Mouse (Mus musculus) liver, embryonic 12.5 days (tissue): Measurements from ENCODE around the gene Catsperg1. TPM values are rescaled to one million over a fixed set of nuclear protein-coding genes. Genes with fewer than 3 reads are reported as not detected.

Source experiments
- ATAC-seq: fragments of 200-750 bp; cut with Nextera tagmentation; 2 replicates; pipeline ENCODE4 v1.8.0; 2017; ENCODE audit warnings: moderate number of reproducible peaks, mild to moderate bottlenecking, moderate library complexity
- H3K27ac ChIP-seq: fragments of 300-500 bp; sonication (generic); 2 replicates; pipeline ENCODE4 v1.5.1; 2016; ENCODE audit warnings: mild to moderate bottlenecking
- H3K27me3 ChIP-seq: fragments of 300-500 bp; sonication (generic); replicated peaks from 2 replicates; pipeline ENCODE4 v1.6.1; 2016; ENCODE audit warnings: mild to moderate bottlenecking, moderate library complexity
- H3K36me3 ChIP-seq: fragments of 300-500 bp; sonication (generic); 2 replicates; pipeline ENCODE4 v1.6.1; 2016; ENCODE audit warnings: mild to moderate bottlenecking, moderate library complexity
- H3K4me1 ChIP-seq: fragments of 300-500 bp; sonication (generic); 2 replicates; pipeline ENCODE4 v1.6.1; 2016
- H3K4me2 ChIP-seq: fragments of 300-500 bp; sonication (generic); 2 replicates; pipeline ENCODE4 v1.6.1; 2016; ENCODE audit warnings: mild to moderate bottlenecking, moderate library complexity
- H3K4me3 ChIP-seq: fragments of 300-500 bp; sonication (generic); 2 replicates; pipeline ENCODE4 v1.5.1; 2016; ENCODE audit warnings: mild to moderate bottlenecking, moderate library complexity
- H3K9ac ChIP-seq: fragments of 300-500 bp; sonication (generic); 2 replicates; pipeline ENCODE4 v1.6.1; 2016; ENCODE audit warnings: mild to moderate bottlenecking, moderate library complexity
- H3K9me3 ChIP-seq: fragments of 300-500 bp; sonication (generic); replicated peaks from 2 replicates; pipeline ENCODE4 v1.6.1; 2016; ENCODE audit warnings: mild to moderate bottlenecking, moderate library complexity
- WGBS: fragments of 180-500 bp; shearing (Covaris S2); methylation state at CpG from one replicate; pipeline ENCODE4 v1.1.7; 2016; ENCODE audit not compliant: insufficient replicate concordance; 5-methylcytosine and 5-hydroxymethylcytosine counted together
- polyA plus RNA-seq: library from polyadenylated mRNA; unstranded; fragments of >200 nt; fragmentation: Nextera tagmentation; extraction: Ambion mirVana; gene quantifications from 2 replicates; pipeline ENCODE4 v1.2.1, GENCODE M21; 2016

Catsperg1 gene
- polyA plus RNA-seq, 1 experiment from 2014 or later, result 0.26 TPM

GRCm38 (mm10) chr7:29180854-29181236 lies 33.0 kb downstream of the Catsperg1 start:
- Histone ChIP-seq H3K9me3 (no peaks in the 10 kb centered on the region), H3K4me1 (peaks cover 24% of the 10 kb centered on the region), H3K9ac (0 out of 2 replicates have a peak overlapping the region, but pooled peaks have one; percentile 86), H3K4me3 (peak overlapping the region; percentile 84), H3K4me2 (peak overlapping the region; percentile 88), H3K36me3 (peaks cover 27% of the 10 kb centered on the region), H3K27me3 (no peaks in the 10 kb centered on the region), H3K27ac (no peak overlapping the region)
- WGBS, result 37% methylated on average over 5 of the region's 5 CpGs
- 0 out of 2 replicates have a peak, but pooled peaks have one; percentile 8 for ATAC-seq

- H3K27ac ChIP-seq, result peak within 1 kb of the TSS; percentile 75
- peak; percentile 92 for ATAC-seq
- H3K4me1 ChIP-seq, result peaks cover 24% of the 10 kb centered on the region
- peak within 1 kb of the TSS; percentile 86 for H3K9ac ChIP-seq
- peak within 1 kb of the TSS; percentile 84 for H3K4me3 ChIP-seq
- peaks cover 33% of the 10 kb centered on the region for H3K36me3 ChIP-seq
- H3K9me3 ChIP-seq, result no peaks in the 10 kb centered on the region
- WGBS, result under 1% methylated on average over 62 of the region's 62 CpGs
- H3K27me3 ChIP-seq, result no peaks in the 10 kb centered on the region
- H3K4me2 ChIP-seq, result peak within 1 kb of the TSS; percentile 88
Observed at GRCm38 (mm10) chr7:29180077-29180853, 33.6 kb downstream of the Catsperg1 start, which contains the start of gene Psmd8. Gene Psmd8, minus strand, starts transcription at chr7:29180701.

DNA sequence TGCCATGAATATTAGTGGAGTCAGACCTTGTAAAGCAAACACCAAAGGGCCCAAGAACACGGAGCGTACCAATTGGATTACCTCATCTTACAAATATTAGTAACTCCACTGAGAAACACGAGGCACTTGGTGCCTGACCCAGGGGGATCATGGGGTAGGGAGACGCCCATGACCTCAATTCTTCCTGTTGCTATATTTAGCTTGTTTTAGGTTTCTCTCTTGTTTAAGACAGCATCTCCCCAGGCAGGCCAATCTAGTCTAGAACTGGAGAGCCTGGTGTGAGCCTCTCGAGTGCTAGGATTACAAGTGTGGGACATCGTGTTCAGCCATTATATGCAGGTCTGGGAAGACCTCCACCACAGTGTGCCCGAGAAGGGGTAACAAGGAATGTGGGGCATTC lies 34.5 kb downstream of the Catsperg1 start:
- H3K9me3 ChIP-seq, result no peaks in the 10 kb centered on the region
- peaks cover 43% of the 10 kb centered on the region for H3K36me3 ChIP-seq
- peaks cover 24% of the 10 kb centered on the region for H3K4me1 ChIP-seq
- peak overlapping the region; percentile 75 for H3K27ac ChIP-seq
- peak overlapping the region; percentile 86 for H3K9ac ChIP-seq
- peak overlapping the region; percentile 88 for H3K4me2 ChIP-seq
- H3K4me3 ChIP-seq, result peak overlapping the region; percentile 84
- no peak for ATAC-seq
- peaks cover 3% of the 10 kb centered on the region for H3K27me3 ChIP-seq
- WGBS, result 14% methylated on average over 7 of the region's 7 CpGs

DNA sequence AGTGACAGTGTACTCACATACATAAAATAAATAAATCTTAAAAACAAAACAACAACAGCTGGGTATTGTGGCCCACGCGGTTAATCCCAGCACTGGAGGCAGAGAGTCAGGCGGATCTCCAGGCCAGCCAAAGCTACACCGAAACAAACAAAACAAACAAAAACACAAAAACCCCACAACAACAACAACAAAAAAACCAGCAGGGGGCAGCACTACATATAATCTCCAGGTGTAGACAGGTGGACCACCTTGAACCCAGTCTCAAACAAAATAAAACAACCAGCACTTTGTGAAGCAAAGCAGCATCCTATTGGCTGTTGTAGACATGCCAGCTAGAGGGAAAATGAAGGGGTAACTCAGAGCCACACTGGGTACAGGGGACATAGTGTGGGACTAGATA lies 35.7 kb downstream of the Catsperg1 start:
- no peaks in the 10 kb centered on the region for H3K9me3 ChIP-seq
- 88% methylated on average over 4 of the region's 4 CpGs for WGBS
- no peak for ATAC-seq
- peaks cover 15% of the 10 kb centered on the region for H3K27me3 ChIP-seq
- H3K27ac ChIP-seq, result no peak overlapping the region
- H3K4me2 ChIP-seq, result peak overlapping the region; percentile 88
- peak overlapping the region; percentile 86; the same call in 1 of the 2 replicates for H3K9ac ChIP-seq
- H3K4me1 ChIP-seq, result peaks cover 24% of the 10 kb centered on the region
- no peak overlapping the region for H3K4me3 ChIP-seq
- H3K36me3 ChIP-seq, result peaks cover 55% of the 10 kb centered on the region

DNA sequence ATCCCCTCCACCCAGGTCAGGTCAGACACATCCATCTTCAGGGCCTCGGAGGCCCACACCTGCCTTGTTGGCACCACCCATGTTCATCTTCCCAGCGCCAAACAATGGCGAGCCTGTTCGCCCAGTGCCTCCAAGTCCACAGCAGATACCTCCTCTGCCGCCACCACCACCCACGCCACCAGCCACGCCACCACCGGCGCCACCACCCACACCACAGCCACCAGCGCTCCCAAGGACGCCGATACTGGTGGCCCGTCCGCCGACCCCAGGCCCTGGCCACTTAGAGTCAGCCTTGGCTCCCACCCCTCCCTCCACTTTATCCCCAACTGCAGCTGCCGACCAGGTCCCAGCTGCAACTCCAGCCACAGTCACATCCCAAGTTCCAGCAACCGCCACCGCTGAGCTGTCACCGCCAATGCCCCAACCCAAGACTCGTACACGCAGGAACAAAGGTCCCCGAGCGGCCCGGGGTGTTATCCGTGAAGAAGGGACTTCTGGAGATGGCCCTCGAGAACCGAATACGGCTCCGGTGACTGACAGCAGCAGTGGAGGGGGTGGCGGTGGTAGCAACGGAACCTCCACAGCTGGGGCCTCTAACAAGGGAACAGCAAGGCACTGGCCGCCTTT lies 41.3 kb downstream of the Catsperg1 start:
- ATAC-seq, result no peak
- 46% methylated on average over 32 of the region's 32 CpGs for WGBS
- Histone ChIP-seq H3K27ac (no peak overlapping the region), H3K4me1 (peaks cover 39% of the 10 kb centered on the region), H3K4me2 (no peak overlapping the region), H3K4me3 (no peak overlapping the region), H3K36me3 (peaks cover 46% of the 10 kb centered on the region), H3K9me3 (no peaks in the 10 kb centered on the region), H3K9ac (no peak overlapping the region), H3K27me3 (peaks cover 71% of the 10 kb centered on the region)

- Histone ChIP-seq H3K9me3 (no peaks in the 10 kb centered on the region), H3K4me3 (peak overlapping the region; percentile 54), H3K36me3 (peaks cover 39% of the 10 kb centered on the region), H3K4me2 (peak overlapping the region; percentile 69), H3K4me1 (peaks cover 39% of the 10 kb centered on the region), H3K9ac (peak overlapping the region; percentile 34; the same call in 1 of the 2 replicates), H3K27me3 (peaks cover 78% of the 10 kb centered on the region), H3K27ac (no peak overlapping the region)
- 8% methylated on average over 34 of the region's 34 CpGs for WGBS
- ATAC-seq, result no peak
Observed at GRCm38 (mm10) chr7:29171562-29172097, 42.2 kb downstream of the Catsperg1 start.

DNA sequence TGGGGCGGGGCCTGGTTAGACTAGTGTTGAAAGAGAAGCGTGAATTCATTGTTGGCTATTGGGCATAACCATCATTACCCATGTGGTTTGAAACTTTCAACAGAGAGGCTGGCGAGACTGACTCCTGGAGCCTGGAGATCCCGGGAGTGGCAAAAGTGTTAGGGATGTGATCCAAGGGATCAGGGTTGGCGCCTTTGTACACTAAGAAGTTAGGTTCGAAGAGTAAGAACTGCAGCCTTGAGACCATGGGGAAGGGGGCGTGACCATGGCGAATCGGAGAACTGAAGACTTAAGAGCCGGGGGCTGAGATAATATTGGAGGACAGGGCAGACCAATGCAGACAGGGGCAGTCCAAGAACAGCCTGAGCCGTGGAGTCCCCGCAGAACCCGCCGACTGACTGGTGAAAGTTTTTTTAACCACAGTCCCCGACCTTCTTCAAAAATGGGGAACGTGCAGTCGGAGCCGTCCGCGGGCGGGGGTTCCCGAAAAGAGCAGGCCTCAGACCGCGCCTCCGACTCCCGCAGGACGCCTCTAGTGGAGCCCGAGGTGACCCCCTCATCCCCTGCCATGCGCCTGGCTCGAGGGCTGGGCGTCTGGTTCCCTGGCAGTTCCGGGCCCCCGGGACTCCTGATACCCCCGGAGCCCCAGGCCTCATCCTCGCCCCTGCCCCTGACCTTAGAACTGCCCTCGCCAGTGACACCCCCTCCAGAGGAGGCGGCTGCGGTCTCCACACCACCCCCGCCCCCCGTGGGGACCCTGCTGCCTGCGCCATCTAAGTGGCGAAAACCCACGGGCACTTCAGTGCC lies 42.9 kb downstream of the Catsperg1 start:
- peak overlapping the region; percentile 34 for H3K9ac ChIP-seq
- H3K27me3 ChIP-seq, result peaks cover 84% of the 10 kb centered on the region
- H3K4me2 ChIP-seq, result peak overlapping the region; percentile 69
- no peak overlapping the region for H3K27ac ChIP-seq
- H3K36me3 ChIP-seq, result peaks cover 32% of the 10 kb centered on the region
- peaks cover 39% of the 10 kb centered on the region for H3K4me1 ChIP-seq
- 1% methylated on average over 43 of the region's 43 CpGs for WGBS
- ATAC-seq, result peak; percentile 9; the same call in 1 of the 2 replicates
- peak overlapping the region; percentile 54 for H3K4me3 ChIP-seq
- H3K9me3 ChIP-seq, result no peaks in the 10 kb centered on the region

DNA sequence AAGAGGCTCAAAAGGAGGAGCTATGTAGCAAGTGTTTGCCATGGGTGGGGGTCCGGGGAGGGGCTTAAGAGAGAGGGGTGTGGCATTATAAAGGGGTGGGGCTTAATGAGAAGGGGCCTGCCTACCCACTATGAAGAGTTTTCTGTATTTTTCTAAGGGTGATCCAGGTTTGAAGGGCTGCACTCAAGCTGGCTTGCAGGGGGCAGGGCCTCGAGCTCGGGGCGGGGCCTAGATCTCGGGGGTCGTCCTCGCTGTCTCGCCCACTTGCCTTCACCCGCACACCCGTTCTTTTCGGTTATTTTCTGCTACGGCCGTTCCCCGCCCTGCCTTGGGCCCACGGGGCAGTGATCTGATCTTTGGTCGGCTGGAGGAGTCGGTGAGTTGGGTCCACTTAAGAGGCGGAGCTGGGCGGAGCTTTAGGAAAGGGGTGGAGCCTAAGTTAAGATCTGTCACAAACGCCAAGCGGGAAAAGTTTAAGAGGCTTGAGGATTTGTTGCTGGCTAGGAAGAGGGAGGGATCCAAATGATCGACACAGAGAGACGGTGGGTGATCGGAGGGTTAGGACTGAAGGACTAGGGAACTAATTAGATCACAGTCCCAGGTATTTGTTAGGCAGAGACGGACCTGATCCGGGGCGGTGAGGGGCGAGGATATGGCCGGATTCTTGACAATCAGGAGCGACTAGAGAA lies 43.6 kb downstream of the Catsperg1 start, which contains the start of the genes Ggn and Spred3:
Gene Ggn (plus strand): TSS at position 145 of the 689 bp plus-strand sequence.
Gene Spred3 (minus strand): TSS at position 346 of the 689 bp plus-strand sequence.
- Histone ChIP-seq H3K27me3 (peaks cover 91% of the 10 kb centered on the region), H3K4me1 (peaks cover 39% of the 10 kb centered on the region), H3K9ac (peak within 1 kb of the TSS; percentile 42), H3K9me3 (no peaks in the 10 kb centered on the region), H3K36me3 (peaks cover 24% of the 10 kb centered on the region), H3K4me3 (peak within 1 kb of the TSS; percentile 54), H3K4me2 (peak within 1 kb of the TSS; percentile 69), H3K27ac (0 out of 2 replicates have a peak within 1 kb of the TSS, but pooled peaks have one; percentile 5)
- ATAC-seq, result peak; percentile 47
- WGBS, result under 1% methylated on average over 30 of the region's 30 CpGs

DNA sequence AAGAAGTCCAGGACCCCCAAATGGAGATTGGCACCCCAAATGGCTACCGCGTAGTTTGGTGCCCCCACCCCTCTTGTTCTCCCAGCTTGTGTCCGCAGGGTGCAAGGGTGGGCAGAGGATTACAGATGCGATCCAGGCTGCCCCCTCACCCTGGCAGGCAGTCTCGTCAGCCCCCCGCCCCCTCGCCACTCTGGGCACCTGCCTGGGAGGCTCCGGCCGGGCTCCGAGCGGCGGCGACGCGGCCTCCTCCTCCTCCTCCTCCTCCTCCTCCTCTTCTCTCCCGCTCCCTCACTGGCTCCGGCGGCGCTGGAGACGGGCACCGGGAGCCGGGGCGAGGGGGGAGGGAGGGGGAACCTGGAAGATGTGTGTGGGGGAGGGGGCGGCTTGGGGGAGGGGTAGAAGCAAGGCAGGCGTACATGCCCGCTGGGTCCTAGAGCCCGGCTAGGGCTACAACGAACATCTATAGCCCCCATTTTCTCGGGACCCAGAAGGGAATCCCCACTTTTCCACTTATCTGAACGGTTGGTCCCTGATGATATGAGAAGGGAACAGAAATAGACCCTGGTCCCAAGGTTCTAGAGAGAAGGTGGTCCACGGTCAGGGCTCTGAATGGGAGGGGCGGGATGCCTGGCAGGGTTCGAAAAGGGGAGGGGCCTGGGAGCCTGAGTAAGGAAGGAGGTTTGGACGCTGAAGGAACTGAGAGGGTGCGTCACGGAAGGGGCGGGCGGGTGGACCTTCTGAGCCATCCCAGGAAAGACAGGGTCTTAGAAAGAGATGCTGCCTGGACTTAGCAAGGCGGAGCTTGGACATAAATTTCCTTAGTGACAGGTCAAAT lies 44.4 kb downstream of the Catsperg1 start:
- peak; percentile 49 for ATAC-seq

GRCm38 (mm10) chr7:29168791-29169230 lies 45.0 kb downstream of the Catsperg1 start:
- WGBS, result 5% methylated on average over 14 of the region's 14 CpGs
- H3K9ac ChIP-seq, result no peak overlapping the region
- peaks cover 39% of the 10 kb centered on the region for H3K4me1 ChIP-seq
- peaks cover 10% of the 10 kb centered on the region for H3K36me3 ChIP-seq
- H3K27ac ChIP-seq, result no peak overlapping the region
- peaks cover 87% of the 10 kb centered on the region for H3K27me3 ChIP-seq
- peak overlapping the region; percentile 54 for H3K4me3 ChIP-seq
- no peaks in the 10 kb centered on the region for H3K9me3 ChIP-seq
- peak overlapping the region; percentile 69 for H3K4me2 ChIP-seq
- no peak for ATAC-seq

More for the DNA sequence above, 44.4 kb downstream of the Catsperg1 start:
- H3K4me1 ChIP-seq, result peaks cover 39% of the 10 kb centered on the region
- H3K4me3 ChIP-seq, result peak overlapping the region; percentile 54
- peaks cover 17% of the 10 kb centered on the region for H3K36me3 ChIP-seq
- H3K9ac ChIP-seq, result peak overlapping the region; percentile 42
- peaks cover 93% of the 10 kb centered on the region for H3K27me3 ChIP-seq
- peak overlapping the region; percentile 69 for H3K4me2 ChIP-seq
- WGBS, result 2% methylated on average over 28 of the region's 39 CpGs
- H3K27ac ChIP-seq, result no peak overlapping the region
- no peaks in the 10 kb centered on the region for H3K9me3 ChIP-seq
